Mouse (Mus musculus) small intestine, adult 2 months (tissue): ENCODE measurements around the gene Mfn1. TPM values are rescaled to one million over a fixed set of nuclear protein-coding genes. Genes with fewer than 3 reads are reported as not detected.

ENCODE experiments used
- H3K27ac ChIP-seq: fragments of 200-500 bp; 2 replicates; pipeline ENCODE4 v1.5.1; 2012; ENCODE audit warnings: low read depth, low read length, control low read depth, inconsistent platforms; ENCODE audit not compliant: insufficient read depth
- H3K27me3 ChIP-seq: fragments of 200-500 bp; 2 replicates; pipeline ENCODE4 v1.6.1; 2012; ENCODE audit warnings: mild to moderate bottlenecking, moderate library complexity, low read length, inconsistent platforms; ENCODE audit not compliant: control insufficient read depth, insufficient read depth
- H3K36me3 ChIP-seq: fragments of 200-500 bp; 2 replicates; pipeline ENCODE4 v1.6.1; 2012; ENCODE audit warnings: mild to moderate bottlenecking, low read length, control low read depth, inconsistent platforms; ENCODE audit not compliant: control insufficient read depth, insufficient read depth
- H3K4me1 ChIP-seq: fragments of 200-500 bp; 2 replicates; pipeline ENCODE4 v1.6.1; 2012; ENCODE audit warnings: low read length, inconsistent platforms, mixed read lengths; ENCODE audit not compliant: control insufficient read depth, insufficient read depth, insufficient read length
- H3K4me3 ChIP-seq: fragments of 200-500 bp; 2 replicates; pipeline ENCODE4 v1.5.1; 2012; ENCODE audit warnings: low read depth, mild to moderate bottlenecking, control low read depth, inconsistent platforms, low read length, moderate library complexity
- CTCF ChIP-seq: fragments of 200-500 bp; IDR thresholded peaks from 2 replicates; pipeline ENCODE4 v1.5.1; 2012; ENCODE audit warnings: low read depth, mild to moderate bottlenecking, control low read depth, inconsistent platforms, low read length, moderate library complexity, mixed read lengths; ENCODE audit not compliant: insufficient replicate concordance, insufficient read length; ENCODE audit errors: extremely low read depth
- POLR2A ChIP-seq: fragments of 200-500 bp; IDR thresholded peaks from 2 replicates; pipeline ENCODE4 v1.6.1; 2012; ENCODE audit warnings: low read depth, mild to moderate bottlenecking, control low read depth, inconsistent platforms, low read length, moderate library complexity
- WGBS: fragments of 180-500 bp; shearing (Covaris S2); methylation state at CpG from one replicate; pipeline ENCODE4 v1.1.7; 2018; 5-methylcytosine and 5-hydroxymethylcytosine counted together
- polyA plus RNA-seq: library from polyadenylated mRNA; depleted of rRNA; stranded (reverse); fragments of >200 nt; gene quantifications from 2 replicates; pipeline ENCODE4 v1.2.3, GENCODE M21; 2012

Gene Mfn1
- polyA plus RNA-seq, 1 experiment, result 4.6 TPM

- 70% methylated on average over 1 of the region's 1 CpGs for WGBS
- no peaks in the 10 kb centered on the region for H3K27me3 ChIP-seq
- H3K4me1 ChIP-seq, result no peaks in the 10 kb centered on the region
- peaks cover 41% of the 10 kb centered on the region for H3K36me3 ChIP-seq
- H3K27ac ChIP-seq, result no peak overlapping the region
- TF ChIP-seq CTCF (no peak), POLR2A (no peak)
- H3K4me3 ChIP-seq, result no peak overlapping the region
Observed at GRCm38 (mm10) chr3:32553061-32553460, 23.8 kb downstream of the Mfn1 start.

DNA sequence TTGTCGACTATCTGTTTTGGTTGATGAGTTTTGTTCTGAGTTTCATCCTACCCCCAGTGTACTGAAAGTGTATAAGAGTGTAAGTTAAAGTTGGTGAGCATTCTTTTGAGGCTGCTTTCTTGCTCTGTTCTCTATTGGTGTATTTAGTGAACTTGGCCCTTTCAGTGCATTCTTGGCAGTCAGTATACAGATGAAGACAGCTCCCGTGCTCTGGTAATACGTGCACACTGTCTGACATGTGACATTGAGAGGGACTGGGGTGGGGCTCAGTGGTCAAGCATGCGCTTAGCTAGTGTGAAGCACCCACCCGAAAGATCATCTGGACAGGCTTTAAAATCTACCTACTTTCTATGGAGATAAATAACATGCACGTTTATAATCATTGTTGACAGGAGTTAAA, 34.1 kb downstream of the Mfn1 start:
- H3K27me3 ChIP-seq, result no peaks in the 10 kb centered on the region
- TF ChIP-seq CTCF (no peak), POLR2A (no peak)
- H3K27ac ChIP-seq, result no peak overlapping the region
- H3K4me3 ChIP-seq, result no peak overlapping the region
- peaks cover 55% of the 10 kb centered on the region for H3K36me3 ChIP-seq
- H3K4me1 ChIP-seq, result no peaks in the 10 kb centered on the region
- WGBS, result 90% methylated on average over 6 of the region's 6 CpGs

- peaks cover 58% of the 10 kb centered on the region for H3K36me3 ChIP-seq
- no peak for TF ChIP-seq CTCF
- TF ChIP-seq POLR2A, result no peak
- no peaks in the 10 kb centered on the region for H3K4me1 ChIP-seq
- H3K27ac ChIP-seq, result no peak overlapping the region
- 91% methylated on average over 2 of the region's 2 CpGs for WGBS
- no peak overlapping the region for H3K4me3 ChIP-seq
- no peaks in the 10 kb centered on the region for H3K27me3 ChIP-seq
Observed at GRCm38 (mm10) chr3:32573086-32573485, 43.8 kb downstream of the Mfn1 start.

DNA sequence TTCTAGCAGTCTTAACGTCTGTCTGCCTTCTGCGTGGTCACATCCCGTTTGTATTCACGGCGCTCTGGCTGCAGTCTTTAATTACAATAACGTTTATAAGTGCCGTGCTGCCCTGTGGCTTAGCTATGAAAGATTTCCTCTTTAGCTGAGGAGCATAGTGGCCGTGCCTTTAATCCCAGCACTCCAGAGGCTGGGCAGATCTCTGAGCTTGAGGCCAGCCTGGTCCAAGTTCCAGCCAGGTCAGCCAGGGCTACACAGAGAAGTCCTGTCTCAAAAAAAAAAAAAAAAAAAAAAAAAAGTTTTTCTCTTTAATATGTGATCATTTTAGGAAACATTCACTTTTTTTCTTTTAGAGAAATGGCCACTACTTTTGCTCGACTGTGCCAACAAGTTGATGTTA, 44.6 kb downstream of the Mfn1 start:
- Histone ChIP-seq H3K4me3 (no peak overlapping the region), H3K36me3 (peaks cover 57% of the 10 kb centered on the region), H3K27ac (no peak overlapping the region), H3K27me3 (no peaks in the 10 kb centered on the region), H3K4me1 (no peaks in the 10 kb centered on the region)
- TF ChIP-seq POLR2A, result no peak
- no peak for TF ChIP-seq CTCF
- WGBS, result 87% methylated on average over 9 of the region's 9 CpGs

- Histone ChIP-seq H3K36me3 (peaks cover 46% of the 10 kb centered on the region), H3K27me3 (no peaks in the 10 kb centered on the region), H3K4me1 (no peaks in the 10 kb centered on the region), H3K4me3 (no peak overlapping the region), H3K27ac (no peak overlapping the region)
- WGBS, result 91% methylated on average over 3 of the region's 3 CpGs
- no peak for TF ChIP-seq CTCF
- no peak for TF ChIP-seq POLR2A
Observed at GRCm38 (mm10) chr3:32575151-32575550, 45.9 kb downstream of the Mfn1 start.

- TF ChIP-seq CTCF (no peak), POLR2A (no peak)
- no peaks in the 10 kb centered on the region for H3K4me1 ChIP-seq
- H3K36me3 ChIP-seq, result peaks cover 45% of the 10 kb centered on the region
- H3K27ac ChIP-seq, result no peak overlapping the region
- H3K4me3 ChIP-seq, result no peak overlapping the region
- 86% methylated on average over 5 of the region's 5 CpGs for WGBS
- H3K27me3 ChIP-seq, result no peaks in the 10 kb centered on the region
Observed at GRCm38 (mm10) chr3:32578772-32579171, 49.5 kb downstream of the Mfn1 start.

GRCm38 (mm10) chr3:32580738-32581137, 51.5 kb downstream of the Mfn1 start:
- Histone ChIP-seq H3K4me3 (no peak overlapping the region), H3K27me3 (no peaks in the 10 kb centered on the region), H3K4me1 (no peaks in the 10 kb centered on the region), H3K27ac (no peak overlapping the region), H3K36me3 (peaks cover 33% of the 10 kb centered on the region)
- 81% methylated on average over 3 of the region's 3 CpGs for WGBS
- TF ChIP-seq CTCF (no peak), POLR2A (no peak)

DNA sequence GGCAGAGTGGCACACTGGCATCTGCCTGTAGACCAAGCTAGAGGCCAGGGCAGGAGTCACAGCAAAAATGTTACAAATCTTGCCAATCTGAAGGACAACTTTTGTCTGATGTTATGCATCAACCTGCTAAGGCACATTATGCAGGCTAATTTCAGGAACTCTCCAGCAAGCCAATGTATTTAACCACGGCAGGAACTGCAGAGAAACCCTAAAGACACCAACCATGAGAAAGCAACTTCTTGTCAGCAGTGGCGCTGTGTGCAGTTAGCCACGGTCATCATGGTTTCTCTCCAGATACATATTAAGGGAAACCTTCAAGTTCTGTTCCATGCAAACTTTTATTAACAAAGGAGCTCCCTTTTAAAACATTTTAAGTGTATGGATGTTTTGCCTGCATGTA, 52.6 kb downstream of the Mfn1 start:
- no peaks in the 10 kb centered on the region for H3K27me3 ChIP-seq
- H3K4me3 ChIP-seq, result no peak overlapping the region
- H3K4me1 ChIP-seq, result no peaks in the 10 kb centered on the region
- TF ChIP-seq POLR2A (no peak), CTCF (no peak)
- H3K36me3 ChIP-seq, result peaks cover 31% of the 10 kb centered on the region
- 87% methylated on average over 3 of the region's 3 CpGs for WGBS
- H3K27ac ChIP-seq, result no peak overlapping the region
